Mouse (Mus musculus) bone marrow macrophage, adult 2 months (primary cell): ENCODE data around the gene Dnajc3.

Experiments used
- CTCF ChIP-seq: IDR thresholded peaks from 2 replicates; pipeline ENCODE4 v1.5.1; 2012; ENCODE audit warnings: low read depth, mild to moderate bottlenecking, low read length, moderate library complexity
- POLR2A ChIP-seq: IDR thresholded peaks from 2 replicates; pipeline ENCODE4 v1.6.1; 2012; ENCODE audit warnings: mild to moderate bottlenecking, low read depth, low read length, borderline replicate concordance

DNA sequence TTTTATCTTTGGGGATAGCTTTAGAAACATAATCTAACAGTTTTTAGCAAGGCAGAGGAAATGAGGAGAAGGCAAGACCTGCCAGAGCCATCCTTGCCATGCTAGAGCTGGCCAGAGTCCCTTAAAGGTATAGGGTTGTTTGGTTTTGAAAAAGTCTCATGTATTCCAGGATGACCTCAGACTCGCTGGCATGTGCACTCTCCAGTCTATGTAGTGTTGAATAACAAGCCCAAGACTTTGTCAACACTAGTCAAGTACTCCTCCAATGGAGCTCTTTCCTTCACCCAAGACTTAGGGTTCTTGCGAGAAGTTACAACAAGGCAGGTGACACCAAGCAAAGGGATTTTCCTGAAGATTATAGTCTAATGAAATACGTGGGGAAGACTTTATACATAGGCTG lies 9.2 kb upstream of the Dnajc3 start:
- TF ChIP-seq POLR2A: no peak
- no peak for TF ChIP-seq CTCF
